Mouse (Mus musculus) adrenal gland, postnatal 14 days (tissue): ENCODE data around the gene Hsdl1. TPM values are rescaled to one million over a fixed set of nuclear protein-coding genes. Genes with fewer than 3 reads are reported as not detected.

ENCODE experiments used
- DNase-seq: peaks from one replicate; pipeline ENCODE4 v3.0.0; 2021; ENCODE audit warnings: mixed read lengths
- total RNA-seq: library from RNA; stranded (reverse); gene quantifications from 2 replicates; pipeline ENCODE4 v1.2.3, GENCODE M21; 2021

Hsdl1 gene
- total RNA-seq, 1 experiment from 2014 or later = 25.6 TPM

GRCm38 (mm10) chr8:119531397-119531796, 43.6 kb downstream of the Hsdl1 start:
- DNase-seq = no peak

DNA sequence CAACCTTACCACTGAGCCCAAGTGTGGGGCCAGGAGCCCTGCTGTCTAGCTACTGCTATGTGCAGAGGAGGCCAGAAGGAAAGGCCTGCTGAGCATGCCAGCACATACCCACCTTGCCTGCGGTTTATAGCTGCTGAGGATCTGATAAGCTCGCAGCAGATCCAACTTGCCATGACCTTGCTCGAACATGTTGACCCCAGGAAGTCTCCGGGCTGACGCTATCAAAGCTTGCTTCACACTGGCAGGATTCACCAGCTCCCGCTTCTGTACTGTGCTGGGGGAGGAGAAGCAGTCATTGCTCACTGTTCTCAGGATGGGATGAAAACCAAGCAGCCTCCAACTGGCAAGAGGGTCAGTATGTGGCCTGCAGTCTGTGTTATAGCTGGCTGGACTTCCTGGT, 44.0 kb downstream of the Hsdl1 start:
- peak; percentile 43 for DNase-seq

- DNase-seq = no peak
Observed at GRCm38 (mm10) chr8:119528762-119529161, 46.2 kb downstream of the Hsdl1 start.

GRCm38 (mm10) chr8:119520102-119520501, 54.9 kb downstream of the Hsdl1 start:
- DNase-seq = no peak

GRCm38 (mm10) chr8:119516674-119517073, 58.3 kb downstream of the Hsdl1 start:
- DNase-seq = no peak

GRCm38 (mm10) chr8:119515767-119516166, 59.2 kb downstream of the Hsdl1 start:
- DNase-seq = no peak

DNA sequence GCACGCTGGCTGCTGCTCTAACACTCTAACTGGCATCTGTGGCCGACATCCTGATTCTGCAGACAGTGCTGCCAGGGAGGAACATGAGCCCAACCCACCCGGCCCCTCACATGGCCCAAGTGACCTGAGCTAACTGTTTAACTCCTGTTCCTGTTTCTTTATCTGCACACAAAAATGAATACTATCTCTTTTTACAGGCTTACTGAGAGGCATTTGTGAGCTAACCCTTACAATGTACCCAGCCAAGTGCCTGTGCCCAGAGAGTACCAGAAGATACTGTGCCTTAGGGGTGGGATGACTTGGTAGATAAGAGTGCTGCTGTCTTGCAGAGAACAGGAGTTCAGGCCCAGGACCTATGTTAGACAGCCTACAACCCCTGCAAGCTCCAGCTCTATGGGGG, 60.0 kb downstream of the Hsdl1 start:
- no peak for DNase-seq

GRCm38 (mm10) chr8:119513405-119513804, 61.6 kb downstream of the Hsdl1 start:
- DNase-seq = no peak

Other genes with a start within 250 kb of the Hsdl1 start
- gene Hsbp1, start 230.7 kb downstream of the Hsdl1 start, total RNA-seq = 160 and 163 TPM in 2 replicates
- 58.0 and 66.5 TPM in 2 replicates for gene Mlycd, start 180.3 kb downstream of the Hsdl1 start, total RNA-seq
- gene Osgin1, start 141.1 kb downstream of the Hsdl1 start, total RNA-seq = 52.9 and 69.1 TPM in 2 replicates
- 10.4 and 10.6 TPM in 2 replicates for gene Necab2, start 128.5 kb downstream of the Hsdl1 start, total RNA-seq
- 0.34 TPM in 1 of 2 replicates, not detected in the other for gene Slc38a8, start 73.5 kb downstream of the Hsdl1 start, total RNA-seq
- 101 and 109 TPM in 2 replicates for gene Mbtps1, start 16.4 kb downstream of the Hsdl1 start, total RNA-seq
- gene Dnaaf1, start 52 bp upstream of the Hsdl1 start, total RNA-seq = not detected in 2 replicates
- gene Taf1c, start 30.0 kb upstream of the Hsdl1 start, total RNA-seq = 11.9 and 13.3 TPM in 2 replicates
- not detected in 2 replicates for gene Adad2, start 37.6 kb upstream of the Hsdl1 start, total RNA-seq
- gene Kcng4, start 60.5 kb upstream of the Hsdl1 start, total RNA-seq = 0.41 and 0.74 TPM in 2 replicates
- gene Wfdc1, start 91.2 kb upstream of the Hsdl1 start, total RNA-seq = 10.4 and 10.7 TPM in 2 replicates
- 0.41 TPM in 2 replicates for gene Atp2c2, start 124.8 kb upstream of the Hsdl1 start, total RNA-seq
- 9.1 and 10.8 TPM in 2 replicates for gene Tldc1, start 203.2 kb upstream of the Hsdl1 start, total RNA-seq